Mouse (Mus musculus) heart, adult 2 months (tissue): Measurements from ENCODE around the gene Clhc1.

Experiments
- CTCF ChIP-seq: fragments of 200-600 bp; IDR thresholded peaks from 2 replicates; pipeline ENCODE4 v1.8.1; 2022; ENCODE audit warnings: antibody characterized with exemption, mild to moderate bottlenecking, moderate library complexity
- EP300 ChIP-seq: fragments of 200-500 bp; IDR thresholded peaks from 2 replicates; pipeline ENCODE4 v1.6.1; 2011; ENCODE audit warnings: low read depth, low read length, control low read depth; ENCODE audit not compliant: insufficient read depth
- POLR2A ChIP-seq: fragments of 200-500 bp; IDR thresholded peaks from 2 replicates; pipeline ENCODE4 v1.6.1; 2011; ENCODE audit warnings: mild to moderate bottlenecking, low read depth, low read length, control low read depth; ENCODE audit not compliant: insufficient read depth

DNA sequence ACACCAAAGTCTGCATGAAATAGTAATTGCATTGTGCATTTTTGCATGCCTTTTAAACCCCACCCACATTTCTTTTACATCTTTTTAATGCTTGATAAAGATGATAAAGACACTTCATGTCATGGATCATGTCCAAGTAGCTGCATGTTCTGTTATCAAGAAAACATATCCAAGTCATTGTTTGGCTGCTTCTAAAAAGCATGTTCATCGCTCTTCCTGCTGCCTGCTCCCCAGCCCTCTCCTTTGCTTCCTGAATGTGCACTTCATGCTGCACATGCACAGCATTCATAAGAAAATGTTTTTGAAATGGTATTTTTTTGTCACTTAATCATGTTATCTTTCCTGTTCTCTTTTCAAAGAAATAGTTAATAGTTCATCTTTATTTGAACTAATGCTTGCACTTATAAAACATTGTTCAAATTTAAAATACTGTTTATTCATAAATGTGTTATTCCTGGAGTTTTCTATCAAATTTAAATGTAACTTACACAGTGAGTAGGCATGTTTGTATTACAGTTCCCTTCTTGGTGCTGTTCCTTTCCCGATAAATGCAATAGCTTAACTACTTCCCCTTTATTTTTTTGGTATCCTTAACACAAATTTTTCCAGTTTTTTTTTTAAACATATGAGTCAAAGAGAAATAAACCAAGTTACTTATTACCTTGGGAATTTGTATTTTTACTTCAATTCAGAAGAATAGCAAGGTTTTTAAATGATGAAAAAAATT, 42.7 kb upstream of the Clhc1 start:
- TF ChIP-seq CTCF, result no peak
- TF ChIP-seq POLR2A, result no peak
- TF ChIP-seq EP300, result no peak
